Mouse (Mus musculus): ENCODE data around the gene Agbl4. TPM values are rescaled to one million over a fixed set of nuclear protein-coding genes. Genes with fewer than 3 reads are reported as not detected.

The Agbl4 gene
- total RNA-seq, 1 experiment = not detected

GRCm38 (mm10) chr4:111579115-111579862 lies 1181.8 kb downstream of the Agbl4 start:
- Histone ChIP-seq H3K9me3 (ENCODE audit: control insufficient read depth, insufficient read depth, low read depth, low read length) (no peaks in the 10 kb centered on the region), H3K36me3 (ENCODE audit: control insufficient read depth, insufficient read depth, low read length, poor library complexity, severe bottlenecking) (no peaks in the 10 kb centered on the region), H3K27ac (ENCODE audit: insufficient read depth, low read depth, low read length, poor library complexity, severe bottlenecking) (no peak overlapping the region), H3K4me1 (ENCODE audit: control insufficient read depth in 2 of 2, insufficient read depth in 2 of 2, low read length in 2 of 2, poor library complexity in 1 of 2) (no peaks in the 10 kb centered on the region), H3K4me3 (ENCODE audit: insufficient read depth in 1 of 2, low read depth in 1 of 2, low read length in 2 of 2, poor library complexity in 1 of 2, severe bottlenecking in 1 of 2) (no peak overlapping the region), H3K9ac (ENCODE audit: insufficient read depth, low read depth, low read length, poor library complexity, severe bottlenecking) (no peak overlapping the region)
- in situ Hi-C loops (cut with MboI; ENCODE audit: low sequenced_read_pairs in 2 of 2, unreplicated experiment in 2 of 2) = no loop called here
- TF ChIP-seq CHD2 (IDR thresholded peaks at IDR 0.05; ENCODE audit: low read depth, low read length) (no peak), ZC3H11A (IDR thresholded peaks at IDR 0.05; ENCODE audit: borderline replicate concordance, low read depth, low read length) (no peak), HCFC1 (IDR thresholded peaks at IDR 0.05; ENCODE audit: borderline replicate concordance, insufficient read depth, low read length) (no peak), MAFK (IDR thresholded peaks at IDR 0.05; ENCODE audit: insufficient read depth, low read depth, low read length) (no peak), ZNF384 (IDR thresholded peaks at IDR 0.05; ENCODE audit: low read depth, low read length) (no peak)
- DNase-seq (ENCODE audit: low read depth, low spot score) = no peak

DNA sequence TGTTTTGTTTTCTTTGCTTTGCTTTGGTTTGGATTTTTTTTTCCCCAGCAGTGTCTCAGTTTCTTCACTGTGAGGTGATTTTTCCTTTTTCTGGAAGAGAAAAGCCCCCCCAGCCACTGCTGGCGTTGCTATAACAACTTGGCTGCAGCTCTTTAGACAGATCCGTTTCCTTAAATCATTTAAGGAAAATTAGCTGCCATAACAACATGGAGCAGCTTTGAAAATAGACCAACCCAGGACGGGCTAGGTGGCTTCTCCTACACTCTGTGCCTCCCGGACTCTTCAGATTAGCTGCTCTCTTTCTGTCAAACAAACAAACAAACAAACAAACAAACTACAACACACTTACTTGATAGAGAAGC lies 1182.4 kb downstream of the Agbl4 start:
- Histone ChIP-seq H3K27ac (ENCODE audit: insufficient read depth, low read depth, low read length, poor library complexity, severe bottlenecking) (no peak overlapping the region), H3K4me3 (ENCODE audit: insufficient read depth in 1 of 2, low read depth in 1 of 2, low read length in 2 of 2, poor library complexity in 1 of 2, severe bottlenecking in 1 of 2) (no peak overlapping the region), H3K36me3 (ENCODE audit: control insufficient read depth, insufficient read depth, low read length, poor library complexity, severe bottlenecking) (no peaks in the 10 kb centered on the region), H3K9ac (ENCODE audit: insufficient read depth, low read depth, low read length, poor library complexity, severe bottlenecking) (no peak overlapping the region), H3K9me3 (ENCODE audit: control insufficient read depth, insufficient read depth, low read depth, low read length) (no peaks in the 10 kb centered on the region), H3K4me1 (ENCODE audit: control insufficient read depth in 2 of 2, insufficient read depth in 2 of 2, low read length in 2 of 2, poor library complexity in 1 of 2) (no peaks in the 10 kb centered on the region)
- TF ChIP-seq CHD2 (IDR thresholded peaks at IDR 0.05; ENCODE audit: low read depth, low read length) = no peak
- no peak for TF ChIP-seq HCFC1 (IDR thresholded peaks at IDR 0.05; ENCODE audit: borderline replicate concordance, insufficient read depth, low read length)
- TF ChIP-seq MAFK (IDR thresholded peaks at IDR 0.05; ENCODE audit: insufficient read depth, low read depth, low read length) = no peak
- TF ChIP-seq ZC3H11A (IDR thresholded peaks at IDR 0.05; ENCODE audit: borderline replicate concordance, low read depth, low read length) = no peak
- no peak for DNase-seq (ENCODE audit: low read depth, low spot score)
- in situ Hi-C loops (cut with MboI; ENCODE audit: low sequenced_read_pairs in 2 of 2, unreplicated experiment in 2 of 2) = no loop called here

GRCm38 (mm10) chr4:111580239-111580638 lies 1182.8 kb downstream of the Agbl4 start:
- TF ChIP-seq MAFK (IDR thresholded peaks at IDR 0.05; ENCODE audit: insufficient read depth, low read depth, low read length) (no peak), HCFC1 (IDR thresholded peaks at IDR 0.05; ENCODE audit: borderline replicate concordance, insufficient read depth, low read length) (no peak), ZC3H11A (IDR thresholded peaks at IDR 0.05; ENCODE audit: borderline replicate concordance, low read depth, low read length) (no peak), ZNF384 (IDR thresholded peaks at IDR 0.05; ENCODE audit: low read depth, low read length) (no peak), CHD2 (IDR thresholded peaks at IDR 0.05; ENCODE audit: low read depth, low read length) (no peak)
- no peaks in the 10 kb centered on the region for H3K9me3 ChIP-seq (ENCODE audit: control insufficient read depth, insufficient read depth, low read depth, low read length)
- H3K4me1 ChIP-seq (ENCODE audit: control insufficient read depth in 2 of 2, insufficient read depth in 2 of 2, low read length in 2 of 2, poor library complexity in 1 of 2) = no peaks in the 10 kb centered on the region
- DNase-seq (ENCODE audit: low read depth, low spot score) = no peak
- H3K36me3 ChIP-seq (ENCODE audit: control insufficient read depth, insufficient read depth, low read length, poor library complexity, severe bottlenecking) = no peaks in the 10 kb centered on the region
- in situ Hi-C loops (cut with MboI; ENCODE audit: low sequenced_read_pairs in 2 of 2, unreplicated experiment in 2 of 2) = no loop called here
- no peak overlapping the region for H3K4me3 ChIP-seq (ENCODE audit: insufficient read depth in 1 of 2, low read depth in 1 of 2, low read length in 2 of 2, poor library complexity in 1 of 2, severe bottlenecking in 1 of 2)
- H3K9ac ChIP-seq (ENCODE audit: insufficient read depth, low read depth, low read length, poor library complexity, severe bottlenecking) = no peak overlapping the region
- no peak overlapping the region for H3K27ac ChIP-seq (ENCODE audit: insufficient read depth, low read depth, low read length, poor library complexity, severe bottlenecking)

DNA sequence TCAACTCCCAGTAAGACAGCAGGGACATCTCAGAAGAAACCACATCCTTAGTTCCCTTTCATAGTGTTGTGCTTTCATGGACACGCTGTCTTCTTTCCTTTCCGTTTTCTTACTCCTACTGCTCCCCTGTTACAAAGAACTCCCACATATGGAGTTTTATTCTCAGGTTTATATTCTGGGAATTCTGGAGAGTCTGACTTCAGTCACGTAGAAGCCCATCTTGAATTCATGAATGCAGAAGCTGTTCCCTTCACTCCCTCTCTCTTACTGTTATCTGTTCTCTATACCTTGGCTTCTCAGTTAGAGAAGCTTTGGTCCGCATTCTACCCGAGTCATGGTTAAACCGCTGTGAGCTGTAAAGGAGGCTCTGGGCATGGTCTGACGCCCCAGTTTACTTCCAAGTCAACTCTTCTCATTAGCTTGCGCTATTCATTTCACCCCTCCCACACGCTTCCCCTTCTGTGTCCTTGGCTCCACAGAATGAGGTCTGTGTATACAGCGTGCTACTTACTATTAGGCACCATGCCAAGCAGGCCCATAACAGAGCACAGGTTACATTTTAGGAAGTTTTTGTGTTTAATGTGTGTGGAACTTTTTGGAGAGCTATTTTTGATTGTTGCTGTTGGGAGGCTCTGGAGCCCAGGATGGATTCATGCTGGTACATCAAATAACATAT lies 1186.2 kb downstream of the Agbl4 start:
- Histone ChIP-seq H3K27ac (ENCODE audit: insufficient read depth, low read depth, low read length, poor library complexity, severe bottlenecking) (no peak overlapping the region), H3K4me3 (ENCODE audit: insufficient read depth in 1 of 2, low read depth in 1 of 2, low read length in 2 of 2, poor library complexity in 1 of 2, severe bottlenecking in 1 of 2) (no peak overlapping the region), H3K9me3 (ENCODE audit: control insufficient read depth, insufficient read depth, low read depth, low read length) (no peaks in the 10 kb centered on the region), H3K9ac (ENCODE audit: insufficient read depth, low read depth, low read length, poor library complexity, severe bottlenecking) (no peak overlapping the region), H3K4me1 (ENCODE audit: control insufficient read depth in 2 of 2, insufficient read depth in 2 of 2, low read length in 2 of 2, poor library complexity in 1 of 2) (no peaks in the 10 kb centered on the region), H3K36me3 (ENCODE audit: control insufficient read depth, insufficient read depth, low read length, poor library complexity, severe bottlenecking) (no peaks in the 10 kb centered on the region)
- TF ChIP-seq MAFK (IDR thresholded peaks at IDR 0.05; ENCODE audit: insufficient read depth, low read depth, low read length) = no peak
- TF ChIP-seq ZNF384 (IDR thresholded peaks at IDR 0.05; ENCODE audit: low read depth, low read length) = no peak
- TF ChIP-seq HCFC1 (IDR thresholded peaks at IDR 0.05; ENCODE audit: borderline replicate concordance, insufficient read depth, low read length) = no peak
- TF ChIP-seq ZC3H11A (IDR thresholded peaks at IDR 0.05; ENCODE audit: borderline replicate concordance, low read depth, low read length) = no peak
- no peak for TF ChIP-seq CHD2 (IDR thresholded peaks at IDR 0.05; ENCODE audit: low read depth, low read length)
- no peak for DNase-seq (ENCODE audit: low read depth, low spot score)
- in situ Hi-C loops (cut with MboI; ENCODE audit: low sequenced_read_pairs in 2 of 2, unreplicated experiment in 2 of 2) = no loop called here

Measured in ES-E14 (cell line).